Mouse (Mus musculus) ES-Bruce4 (cell line): ENCODE data around the gene Enthd1.

ENCODE experiments used
- CTCF ChIP-seq: IDR thresholded peaks from one replicate; pipeline ENCODE4 v1.8.1; 2011; ENCODE audit warnings: low read depth, low read length
- EP300 ChIP-seq: IDR thresholded peaks from 2 replicates; pipeline ENCODE4 v1.6.1; 2011; ENCODE audit warnings: low read depth, low read length; ENCODE audit not compliant: insufficient read depth

GRCm38 (mm10) chr15:80532281-80533072, 32.5 kb downstream of the Enthd1 start:
- no peak for TF ChIP-seq CTCF
- no peak for TF ChIP-seq EP300
